Mouse (Mus musculus) CH12.LX (cell line): ENCODE data around the gene Adgra1.
A peak's percentile ranks its signal among the peaks of the same experiment; 100 is the strongest.

Experiments used
- CHD1 ChIP-seq: IDR thresholded peaks from 2 replicates; pipeline ENCODE4 v1.6.1; 2012; ENCODE audit warnings: low read depth, low read length, improper control_type of control experiment, inconsistent platforms
- EP300 ChIP-seq: IDR thresholded peaks from 2 replicates; pipeline ENCODE4 v1.6.1; 2011; ENCODE audit warnings: low read length, improper control_type of control experiment
- POLR2A ChIP-seq: IDR thresholded peaks from 2 replicates; pipeline ENCODE4 v1.6.1; 2011; ENCODE audit warnings: low read depth, mild to moderate bottlenecking, improper control_type of control experiment, low read length

DNA sequence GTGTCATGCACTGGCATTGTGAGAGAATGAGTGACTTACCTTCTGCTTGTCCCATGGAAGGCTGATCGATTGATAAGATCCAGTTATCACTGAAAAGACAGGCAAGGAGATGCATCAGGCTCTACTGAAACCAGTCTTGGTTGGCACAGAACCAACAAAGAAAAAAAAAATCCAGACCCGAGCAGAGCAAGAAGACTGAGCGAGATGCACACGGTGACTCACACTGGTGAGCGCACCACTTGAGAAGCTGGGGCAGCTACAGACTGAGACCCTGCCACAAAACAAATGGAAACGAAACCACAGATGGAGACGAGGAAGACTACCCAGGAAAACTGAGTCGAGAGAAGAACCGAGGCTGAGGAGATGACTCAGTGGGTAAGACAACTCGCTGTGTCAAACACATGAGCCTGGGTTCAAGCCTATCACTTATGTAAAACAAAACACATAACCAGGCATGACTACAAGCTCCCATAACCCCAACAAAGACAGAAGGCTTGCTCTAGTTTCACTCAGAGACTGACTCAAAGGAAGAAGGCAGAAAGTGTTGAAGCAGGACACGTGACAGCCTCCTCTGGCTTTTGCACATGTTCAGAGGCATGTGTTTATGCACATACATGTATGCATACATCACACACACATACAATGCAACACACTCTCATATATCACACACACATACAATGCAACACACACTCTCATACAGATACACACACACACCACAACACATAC is 6.6 kb downstream of the Adgra1 start:
- TF ChIP-seq CHD1 (no peak), EP300 (peak; percentile 61), POLR2A (no peak)
